Comparison of ENCODE assay signal across 10 mouse cellular contexts in genomic region chr15:67636155-67636554, GRCm38 (mm10).
DNase-seq lines count a peak whose midpoint lies in the region.
"Had no signal": no experiment of that assay in that cellular context is flagged by ENCODE, and none has a peak within 500 bp of the region (broad histone marks: within the 10 kb centered on the region; RNA-seq: fewer than 3 reads in every experiment).

No protein-coding gene starts in this region.

- DNase-seq in adrenal gland, adult 2 months, result peak; percentile 18
- no peak for DNase-seq in adrenal gland, postnatal 10 days
- DNase-seq in gastrocnemius, postnatal 25 days, result peak; percentile 21
- no peak for DNase-seq in gastrocnemius, postnatal 10 days
- peak; percentile 44 for DNase-seq in adipocyte (ENCODE audit: low spot score)
- peak; percentile 42 for DNase-seq in lung, postnatal 10 days
- DNase-seq in spleen, postnatal 36 days (ENCODE audit: low spot score in 2 of 2), result no peak
- DNase-seq in spleen, adult 18-20 months, result no peak
- DNase-seq: liver; thymus, postnatal 25 days had no signal

Comparison
In these comparisons a context has a peak if more than half of its experiments do, and no peak if none do; other contexts are left out.
1. DNase-seq: peak in adrenal gland, adult 2 months (single experiment), gastrocnemius, postnatal 25 days (single experiment), adipocyte (single experiment) and lung, postnatal 10 days (single experiment); none in adrenal gland, postnatal 10 days (single experiment), gastrocnemius, postnatal 10 days (single experiment), spleen, postnatal 36 days (0 of 2) and spleen, adult 18-20 months (0 of 2).